Mouse (Mus musculus) mature B cell (primary cell): Measurements from ENCODE around the gene Gm20931.
"Not testable (repeated sequence)": the region's sequence is repeated elsewhere in the genome, so short reads cannot be mapped to it uniquely, and the experiment has no call there.

ENCODE experiments used
- in situ Hi-C: fragments of 300-500 bp; cut with MboI; formaldehyde crosslinking; loops from 2 replicates; pipeline ENCODE4 v1.14.3; 2019

Gene Gm20931

DNA sequence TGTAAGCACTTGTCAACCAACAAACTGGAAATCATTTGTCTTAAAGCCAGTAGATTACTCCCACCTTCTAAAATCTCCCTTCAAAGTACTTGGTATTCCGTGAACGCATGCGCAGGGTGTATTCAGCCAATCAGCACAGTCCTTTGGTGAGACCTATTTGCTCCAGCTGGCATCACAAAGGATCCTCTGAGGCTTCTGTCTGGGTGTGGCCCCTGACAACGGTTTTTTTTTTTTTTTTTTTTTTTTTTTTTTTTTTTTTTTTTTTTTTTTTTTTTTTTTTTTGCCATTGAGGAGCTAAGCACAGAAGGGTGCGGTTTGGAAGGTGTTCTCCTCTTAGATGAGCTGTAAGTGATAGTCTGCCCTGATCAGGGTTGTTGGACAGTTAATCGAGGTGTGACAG lies at the start of gene Gm20931:
TSS of gene Gm20931 (plus strand) at position 301 of the 400 bp plus-strand sequence.
- in situ Hi-C loops = not testable (repeated sequence)
